Mouse (Mus musculus) neutrophil, adult 5-6 weeks (primary cell): ENCODE results near the gene Ubald2. TPM values are rescaled to one million over a fixed set of nuclear protein-coding genes. Genes with fewer than 3 reads are reported as not detected.
A peak's percentile ranks its signal among the peaks of the same experiment; 100 is the strongest.
"Not testable (repeated sequence)": the region's sequence is repeated elsewhere in the genome, so short reads cannot be mapped to it uniquely, and the experiment has no call there.

Experiments
- ATAC-seq: fragments of 151-379, 151-347 bp; 2 replicates; pipeline ENCODE4 v1.8.0; 2017; ENCODE audit warnings: mild to moderate bottlenecking, moderate TSS enrichment; ENCODE audit not compliant: insufficient number of reproducible peaks, poor library complexity, low FRiP score, severe bottlenecking; ENCODE audit errors: extremely low read depth
- total RNA-seq: library from RNA; stranded (forward); fragments of 200-1000 nt; gene quantifications from 2 replicates; pipeline ENCODE4 v1.2.3, GENCODE M21; 2017

Gene Ubald2
- 82.2 and 89.0 TPM in 2 replicates for total RNA-seq

DNA sequence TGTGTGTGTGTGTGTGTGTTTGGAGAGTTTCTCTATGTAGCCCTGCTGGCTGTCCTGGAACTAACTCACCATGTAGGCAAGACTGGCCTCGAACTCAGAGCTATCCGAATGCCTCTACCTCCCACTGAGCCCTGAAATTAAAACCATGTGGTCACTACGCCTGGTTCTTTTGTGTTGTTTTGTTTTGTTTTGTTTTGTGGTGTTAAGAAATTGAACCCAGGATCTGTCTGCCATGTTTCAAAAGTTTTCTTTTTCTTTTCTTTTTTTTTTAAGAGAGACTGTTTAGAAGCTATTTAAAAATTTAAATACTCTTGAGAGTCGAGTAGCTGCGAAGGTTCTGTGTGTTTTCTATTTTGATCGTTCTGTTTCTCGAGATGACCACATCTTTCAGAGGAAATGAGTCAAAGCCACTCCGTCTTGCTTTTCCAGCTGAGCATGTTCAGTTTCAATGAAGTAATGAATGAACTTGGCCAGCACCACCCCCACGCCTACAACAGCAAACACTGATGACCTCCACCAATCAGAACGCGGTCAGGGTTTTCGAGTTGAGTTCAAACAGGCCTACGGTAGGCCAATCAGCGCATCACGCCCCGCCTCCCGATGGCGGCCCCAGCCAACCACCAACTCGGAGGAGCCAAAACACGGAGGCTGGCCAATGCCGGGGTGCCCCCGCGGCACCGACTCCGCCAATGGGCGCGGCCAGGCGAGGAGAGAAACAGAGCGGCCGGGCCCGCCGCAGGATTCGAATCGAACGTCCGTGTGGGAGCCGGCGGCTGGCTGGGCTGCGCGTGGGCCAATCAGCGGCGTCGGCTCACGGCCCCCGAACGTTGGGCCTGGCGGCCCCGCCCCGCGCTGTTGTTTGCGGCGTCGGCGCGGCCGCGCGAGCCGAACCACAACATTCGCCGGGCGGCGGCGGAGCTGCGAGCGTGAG, at the start of gene Ubald2:
Gene Ubald2, plus strand, starts transcription at position 739 of the 931 bp plus-strand sequence.
- peak; percentile 90 for ATAC-seq

DNA sequence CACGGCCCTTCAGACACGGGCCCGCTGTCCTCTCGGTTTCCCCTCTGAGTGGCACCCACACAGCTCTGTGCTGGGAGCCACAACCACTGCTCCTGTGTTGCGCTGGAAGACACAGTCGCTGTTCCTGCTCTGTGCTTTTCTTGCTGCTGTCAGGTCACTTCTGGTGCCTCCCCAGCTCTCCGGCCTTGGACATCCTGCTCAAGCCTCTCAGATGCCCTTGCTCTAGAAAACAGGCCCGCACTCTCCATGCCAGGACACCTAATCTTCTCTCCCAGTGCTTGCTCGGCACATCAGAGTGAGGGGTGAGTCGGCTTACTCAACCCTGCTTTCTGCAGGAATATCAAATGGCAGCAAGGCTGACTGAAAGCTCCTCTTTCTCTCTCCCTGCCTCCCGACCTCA, 49.7 kb upstream of the Ubald2 start:
- no peak for ATAC-seq

DNA sequence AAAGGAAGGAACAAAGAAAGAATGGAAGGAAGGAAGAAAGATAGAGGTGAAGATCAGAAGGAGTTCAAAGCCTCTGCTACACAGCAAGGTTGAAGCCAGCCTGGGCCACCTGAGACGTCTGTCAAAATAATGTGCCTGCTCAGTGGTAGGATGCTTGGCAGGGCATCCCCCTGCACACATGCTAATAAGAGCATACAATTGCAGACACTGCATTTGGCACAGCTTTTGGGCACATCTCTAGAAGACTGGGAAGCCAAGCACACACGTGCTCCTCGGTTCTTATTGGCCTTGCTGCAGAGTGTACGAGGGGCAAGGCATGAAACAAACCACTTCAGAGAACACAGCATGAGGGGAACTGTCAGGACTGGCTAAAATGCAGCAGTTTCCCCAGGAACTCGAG, 47.9 kb upstream of the Ubald2 start:
- no peak for ATAC-seq

DNA sequence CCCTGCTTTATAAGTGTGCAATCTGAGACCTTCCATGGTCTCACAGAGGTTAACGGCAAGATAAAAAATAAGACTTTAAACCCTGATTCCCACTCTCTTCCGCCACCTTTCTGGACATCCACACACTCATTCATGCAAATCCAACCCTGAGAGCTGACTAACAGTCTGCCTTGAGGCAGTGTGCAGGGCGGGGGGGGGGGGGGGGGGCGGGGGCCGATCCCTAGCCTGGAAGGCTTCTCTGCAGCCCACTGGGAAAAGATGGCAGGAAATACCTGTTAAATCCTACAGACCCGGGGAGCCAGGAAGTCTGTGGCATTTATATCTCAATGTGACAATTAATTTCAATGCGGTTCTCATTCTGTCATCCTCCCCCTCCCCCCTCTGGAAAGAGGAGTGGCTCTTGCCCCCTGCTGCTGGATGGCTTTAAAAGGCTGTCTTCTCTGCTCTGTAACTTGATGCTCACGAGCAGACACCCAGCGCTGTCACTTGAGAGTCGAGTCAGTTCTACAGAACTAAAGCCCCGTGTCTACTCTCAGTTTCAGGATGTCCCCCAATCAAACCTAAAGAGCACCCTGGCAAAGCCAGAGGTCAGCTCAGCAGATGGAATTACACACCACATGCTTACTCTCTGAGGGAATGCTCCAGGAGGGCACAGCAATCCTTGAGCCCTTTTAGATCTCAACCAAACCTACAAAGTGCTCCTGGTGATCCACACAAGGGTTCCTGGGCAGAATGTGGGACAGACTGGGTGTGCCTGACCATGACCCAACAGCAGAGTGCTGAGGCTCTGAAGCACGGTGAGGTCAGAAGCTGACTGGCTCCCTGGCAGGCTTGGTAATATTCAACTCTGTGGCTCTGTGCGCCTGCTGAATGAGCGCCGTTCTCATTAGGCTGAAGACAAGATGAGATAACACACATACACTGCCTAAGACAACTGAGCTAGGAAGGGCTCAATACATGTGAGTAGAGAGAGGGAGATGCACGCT, 46.5 kb upstream of the Ubald2 start:
- ATAC-seq = no peak

DNA sequence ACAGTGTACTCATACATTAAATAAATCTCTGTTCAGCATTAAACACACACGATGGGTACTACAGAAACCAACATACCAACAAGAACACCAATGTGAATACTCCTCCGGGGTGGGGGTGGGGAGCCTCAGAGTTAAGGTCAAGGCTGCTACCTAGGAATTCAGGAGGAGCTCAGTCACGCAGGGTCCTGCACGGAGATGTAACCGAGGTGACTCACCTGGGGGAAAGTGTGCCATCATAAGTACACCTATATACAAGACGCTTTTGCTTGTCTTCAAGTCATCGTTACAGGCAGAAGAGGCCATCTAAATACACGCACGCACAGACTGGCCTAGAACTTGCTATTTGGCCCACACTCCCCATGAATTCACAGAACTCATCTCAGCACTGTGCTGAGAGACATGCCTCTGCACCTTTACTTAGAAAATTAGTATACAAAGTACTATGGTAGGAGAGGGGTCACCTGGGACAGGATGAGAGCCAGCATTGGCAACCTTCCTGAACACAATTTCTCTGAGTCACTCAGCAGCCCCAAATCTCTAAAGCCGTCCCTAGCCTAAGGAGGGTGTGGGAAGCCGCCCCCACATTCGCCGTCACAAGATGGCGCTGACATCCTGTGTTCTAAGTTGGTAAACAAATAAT, 44.9 kb upstream of the Ubald2 start:
- ATAC-seq = peak; percentile 88

DNA sequence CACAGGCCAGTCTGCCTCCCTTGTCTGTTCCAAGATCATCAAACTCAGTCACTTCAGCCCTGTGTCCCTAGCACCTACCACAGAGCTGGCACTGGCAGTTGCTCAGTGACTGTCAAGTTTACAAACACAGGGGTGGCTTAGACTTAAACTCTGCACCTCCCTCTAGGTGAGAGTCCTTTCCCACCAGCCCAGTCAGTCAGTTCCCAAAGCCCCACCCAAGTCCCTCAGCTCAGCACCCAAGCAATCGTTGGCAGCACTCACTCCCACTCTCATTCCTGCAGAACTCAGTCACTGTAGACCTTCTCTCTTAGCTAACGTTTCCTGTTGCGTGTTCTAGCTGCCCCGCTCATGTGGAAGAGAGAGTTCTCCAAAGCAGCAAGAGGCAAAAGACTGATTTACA, 39.1 kb upstream of the Ubald2 start:
- no peak for ATAC-seq

DNA sequence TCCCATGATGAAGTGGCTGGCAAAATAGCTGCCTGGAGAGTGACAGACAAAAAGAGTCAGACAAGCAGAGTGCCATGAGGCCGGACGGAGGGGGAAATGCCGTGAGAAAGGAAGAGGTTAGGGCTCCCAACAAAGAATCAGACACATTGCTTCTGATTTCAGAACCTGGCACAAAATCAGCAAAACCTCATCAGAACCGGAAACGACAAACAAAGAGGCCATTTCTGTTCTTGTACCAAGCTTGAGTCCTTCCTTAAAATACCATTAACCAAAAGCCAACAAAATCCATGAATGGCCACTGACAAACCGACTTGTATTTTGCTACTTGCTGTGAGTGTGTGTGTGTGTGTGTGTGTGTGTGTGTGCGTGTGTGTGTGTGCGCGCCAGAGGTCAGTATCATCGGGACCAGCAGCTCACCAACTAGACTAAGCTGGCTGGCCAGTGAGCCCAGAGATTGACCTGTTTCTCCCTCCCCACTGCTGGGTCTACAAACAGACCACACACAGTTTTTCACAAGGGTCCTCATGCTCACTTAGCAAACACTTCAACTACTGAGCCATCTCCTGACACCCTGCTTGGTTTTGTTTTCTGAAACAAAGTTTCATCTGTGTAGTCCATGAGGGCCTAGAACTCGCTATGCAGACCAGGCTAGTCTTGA, 37.5 kb upstream of the Ubald2 start:
- ATAC-seq = no peak

DNA sequence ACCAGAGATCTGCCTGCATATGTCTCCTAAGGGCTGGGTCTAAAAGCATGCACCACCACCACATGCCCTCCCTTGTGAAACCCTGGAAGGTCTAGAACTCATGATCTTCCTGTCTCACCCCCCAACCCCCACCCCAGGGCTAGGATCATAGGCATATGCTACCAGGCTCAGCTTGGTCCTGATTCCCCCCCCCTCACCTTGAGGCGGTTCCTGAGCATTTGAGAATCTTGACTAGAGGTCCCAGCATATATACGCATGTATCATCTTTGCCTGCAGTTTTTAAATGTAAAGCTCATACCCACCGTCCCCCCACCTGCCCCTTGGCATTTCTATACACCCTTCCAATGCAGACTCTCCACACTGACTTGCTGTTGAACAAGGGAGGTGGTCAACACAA, 37.0 kb upstream of the Ubald2 start:
- no peak for ATAC-seq

DNA sequence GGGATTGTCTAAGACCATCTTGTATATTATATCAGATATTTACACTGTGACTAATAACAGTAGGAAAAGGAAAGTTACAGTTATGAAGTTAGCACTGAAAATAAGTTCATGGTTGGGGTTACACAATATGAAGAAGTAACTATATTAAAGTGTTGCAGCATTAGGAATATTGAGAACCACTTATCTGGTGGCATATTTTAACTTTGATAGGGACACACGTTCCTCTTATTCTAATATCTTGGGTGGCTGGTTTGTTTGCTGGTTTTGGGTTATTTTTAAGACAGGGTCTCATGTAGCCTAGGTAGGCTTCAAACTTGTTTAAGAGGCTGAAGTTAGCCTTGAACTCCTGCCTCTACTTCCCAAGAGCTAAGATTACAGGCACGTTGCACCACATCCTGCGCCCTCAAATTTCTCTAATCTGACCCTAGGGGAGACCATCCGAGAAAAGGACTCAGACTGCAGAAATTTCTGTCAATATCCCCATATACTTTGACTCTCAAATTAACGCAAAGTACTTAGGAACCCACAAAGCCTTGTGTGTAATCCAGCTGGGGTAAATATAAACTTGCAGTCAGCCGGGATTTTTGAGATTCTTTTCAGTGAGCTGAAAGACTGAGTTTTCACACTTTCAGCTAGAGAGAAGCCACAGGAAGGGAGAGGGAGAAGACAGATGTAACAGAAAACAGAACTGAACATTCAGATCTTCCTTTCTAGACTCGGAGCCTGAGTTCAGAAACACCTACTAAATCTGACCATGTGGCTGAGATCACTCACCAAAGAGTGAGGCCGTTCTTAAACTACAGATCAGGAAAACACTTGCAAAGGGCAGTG, 36.2 kb upstream of the Ubald2 start:
- ATAC-seq = no peak

DNA sequence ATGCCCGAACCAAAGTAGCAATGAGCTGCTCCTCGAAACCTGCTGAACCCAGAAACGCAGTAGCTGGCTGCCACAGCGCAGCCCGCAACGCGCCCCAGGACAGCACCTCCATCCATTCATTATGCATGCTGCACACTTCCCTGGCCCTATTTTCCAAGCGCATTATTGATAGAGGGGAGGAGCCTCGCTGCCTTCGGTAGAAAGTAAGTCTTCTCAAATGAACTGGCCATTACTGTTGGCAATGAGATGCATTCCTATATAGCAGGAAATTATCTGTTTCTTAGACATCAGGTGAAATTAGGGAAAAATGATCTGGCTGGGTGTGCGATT, 35.6 kb upstream of the Ubald2 start:
- ATAC-seq = no peak

DNA sequence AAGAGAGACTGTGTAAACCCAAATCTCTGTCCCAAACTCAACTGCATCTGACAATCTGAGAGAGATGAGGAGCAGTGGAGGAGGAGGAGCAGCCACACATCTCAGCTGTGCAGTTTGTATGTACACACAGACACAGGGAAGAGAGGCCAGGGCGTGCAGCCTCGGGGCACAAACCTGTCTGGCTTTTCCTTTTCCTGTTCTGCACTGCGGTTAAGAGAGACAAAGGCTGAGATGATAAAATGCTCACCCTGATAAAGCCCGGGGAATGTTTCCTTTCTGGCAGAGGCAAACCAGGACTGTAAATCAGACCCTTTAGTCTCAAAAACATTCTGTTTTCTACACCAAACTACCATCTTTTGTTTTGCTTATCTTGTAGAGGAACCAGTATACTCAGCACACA, 33.3 kb upstream of the Ubald2 start:
- ATAC-seq = no peak

DNA sequence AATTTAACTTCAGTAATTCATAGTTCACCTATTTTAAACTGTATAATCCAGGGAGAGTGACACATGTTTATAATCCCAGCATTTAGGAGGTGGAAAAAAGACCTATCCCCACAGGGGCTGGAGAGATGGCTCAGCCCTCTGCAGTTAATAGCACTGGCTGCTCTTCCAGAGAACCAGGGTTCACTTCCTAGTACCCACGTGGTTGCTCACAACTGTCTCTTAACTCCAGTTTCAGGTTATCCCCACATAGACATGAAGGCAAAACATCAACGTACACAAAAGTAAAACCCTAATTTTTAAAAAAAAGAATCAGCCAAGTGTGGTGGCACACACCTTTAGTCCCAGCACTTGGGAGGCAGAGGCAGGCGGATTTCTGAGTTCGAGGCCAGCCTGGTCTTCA, 28.3 kb upstream of the Ubald2 start:
- no peak for ATAC-seq

DNA sequence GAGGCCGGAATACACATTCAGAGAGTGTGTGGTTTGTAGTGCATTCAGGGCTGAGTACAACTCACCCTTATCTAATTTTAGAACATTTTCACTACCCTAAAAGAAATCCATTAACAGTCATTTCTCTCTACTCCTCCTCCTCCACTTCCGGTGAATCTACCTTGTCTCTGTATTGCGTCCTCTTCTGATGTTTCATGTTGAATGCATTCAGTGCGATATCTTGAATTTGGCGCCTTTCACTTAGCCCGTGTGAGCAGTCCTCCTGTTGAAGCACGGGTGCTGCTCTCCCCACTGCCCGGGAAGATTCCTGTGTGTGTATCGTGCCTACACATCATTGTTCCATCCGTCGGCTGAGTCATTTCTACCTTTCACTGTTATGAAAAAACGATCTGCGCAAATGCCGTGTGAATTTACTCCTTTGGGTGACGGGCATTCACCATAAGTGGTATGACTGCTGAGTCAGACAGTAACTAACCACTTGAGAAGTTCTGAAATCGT, 27.6 kb upstream of the Ubald2 start:
- ATAC-seq = peak; percentile 74; the same call in 1 of the 2 replicates

DNA sequence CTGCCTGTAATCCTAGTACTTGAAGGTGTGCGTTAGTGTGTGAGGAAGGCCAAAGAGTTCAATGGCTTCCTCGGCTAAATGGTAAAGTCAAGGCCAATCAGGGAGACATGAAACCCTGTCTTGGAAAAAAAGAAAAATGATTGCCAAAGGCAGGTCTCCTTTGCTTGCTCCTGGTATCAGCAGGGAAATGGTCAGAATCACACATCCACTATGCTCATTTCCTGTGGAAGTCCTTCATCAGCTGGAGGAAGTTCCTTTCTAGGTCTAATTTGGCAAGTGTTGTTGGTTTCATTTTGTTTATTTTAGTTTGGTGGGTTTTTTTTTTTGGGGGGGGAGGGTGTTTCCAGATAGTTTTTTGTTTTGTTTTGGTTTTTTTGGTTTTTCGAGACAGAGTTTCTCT, 24.9 kb upstream of the Ubald2 start:
- no peak for ATAC-seq

DNA sequence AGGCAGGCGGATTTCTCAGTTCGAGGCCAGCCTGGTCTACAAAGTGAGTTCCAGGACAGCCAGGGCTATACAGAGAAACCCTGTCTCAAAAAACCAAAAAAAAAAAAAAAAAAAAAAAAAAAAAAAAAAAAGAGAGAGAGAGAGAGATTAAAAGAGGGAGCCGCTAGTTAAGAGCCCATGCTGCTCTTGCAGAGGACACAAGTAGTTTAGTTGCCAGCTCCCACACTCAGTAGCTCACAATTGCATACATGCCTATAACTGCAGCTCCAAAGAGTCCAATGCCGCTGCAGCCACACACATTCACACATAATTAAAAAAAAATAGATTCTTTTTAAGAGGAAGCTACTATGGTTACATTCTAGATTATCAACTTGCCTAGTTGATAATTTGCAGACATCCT, 23.5 kb upstream of the Ubald2 start:
- ATAC-seq = not testable (repeated sequence)

DNA sequence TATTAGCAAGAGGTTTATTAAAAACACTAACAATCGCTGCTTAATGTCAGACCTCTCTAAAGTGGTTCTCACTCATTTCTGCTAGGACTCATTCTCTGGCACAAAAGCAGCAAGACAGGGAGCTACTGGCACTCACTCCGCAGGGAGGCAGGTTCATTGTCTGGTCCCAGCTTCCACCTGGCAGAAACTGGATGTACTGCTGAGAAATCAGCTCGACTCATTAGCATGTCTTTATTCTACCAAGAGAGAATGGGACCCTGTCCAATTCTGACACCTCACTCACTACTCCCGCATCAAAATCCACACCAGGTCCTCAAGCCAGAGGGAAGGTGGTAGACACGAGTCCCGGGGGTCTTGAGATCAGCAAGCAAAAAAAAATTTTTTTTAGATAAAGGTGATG, 22.3 kb upstream of the Ubald2 start:
- ATAC-seq = no peak

DNA sequence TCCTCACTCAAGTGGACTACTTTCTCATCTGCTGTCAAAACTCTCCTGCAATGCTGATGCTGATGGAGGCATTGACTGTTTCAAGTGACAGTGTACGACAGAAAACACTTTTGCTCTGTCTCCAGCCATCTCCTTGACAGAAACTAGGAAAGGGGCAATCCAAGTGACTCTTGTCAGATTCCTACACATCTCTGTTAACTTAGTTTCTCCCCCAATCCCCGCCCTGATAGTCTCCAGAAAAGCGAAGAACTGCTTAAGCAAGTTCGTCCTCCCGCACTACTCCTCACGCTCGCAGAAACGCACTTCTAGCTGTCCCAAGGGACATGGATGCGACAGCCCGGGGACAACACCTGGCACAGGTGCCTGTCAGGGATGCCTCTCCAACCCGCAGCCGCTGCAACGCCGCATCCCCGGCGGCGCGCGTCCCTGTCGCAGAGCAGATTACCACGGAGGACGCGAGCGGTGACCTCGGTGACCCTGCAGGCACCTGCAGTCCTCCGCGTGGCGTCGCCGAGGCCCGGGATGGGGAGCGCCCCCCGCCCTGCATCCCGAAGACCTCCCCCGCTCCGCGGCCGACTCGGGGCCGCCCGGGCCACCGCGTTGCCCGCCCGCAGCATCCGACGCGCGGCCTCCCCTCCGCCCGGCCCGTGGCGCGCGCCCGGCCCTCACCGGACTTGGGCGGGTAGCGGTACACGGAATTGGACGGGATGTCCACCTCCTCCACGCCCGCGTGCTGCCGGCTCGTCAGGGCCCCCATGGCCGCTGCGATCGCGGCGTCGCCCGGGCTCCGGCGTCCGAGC, 21.7 kb upstream of the Ubald2 start:
- 0 out of 2 replicates have a peak, but pooled peaks have one; percentile 22 for ATAC-seq
